Mouse (Mus musculus): ENCODE data around the gene Esrrg.

Esrrg gene

DNA sequence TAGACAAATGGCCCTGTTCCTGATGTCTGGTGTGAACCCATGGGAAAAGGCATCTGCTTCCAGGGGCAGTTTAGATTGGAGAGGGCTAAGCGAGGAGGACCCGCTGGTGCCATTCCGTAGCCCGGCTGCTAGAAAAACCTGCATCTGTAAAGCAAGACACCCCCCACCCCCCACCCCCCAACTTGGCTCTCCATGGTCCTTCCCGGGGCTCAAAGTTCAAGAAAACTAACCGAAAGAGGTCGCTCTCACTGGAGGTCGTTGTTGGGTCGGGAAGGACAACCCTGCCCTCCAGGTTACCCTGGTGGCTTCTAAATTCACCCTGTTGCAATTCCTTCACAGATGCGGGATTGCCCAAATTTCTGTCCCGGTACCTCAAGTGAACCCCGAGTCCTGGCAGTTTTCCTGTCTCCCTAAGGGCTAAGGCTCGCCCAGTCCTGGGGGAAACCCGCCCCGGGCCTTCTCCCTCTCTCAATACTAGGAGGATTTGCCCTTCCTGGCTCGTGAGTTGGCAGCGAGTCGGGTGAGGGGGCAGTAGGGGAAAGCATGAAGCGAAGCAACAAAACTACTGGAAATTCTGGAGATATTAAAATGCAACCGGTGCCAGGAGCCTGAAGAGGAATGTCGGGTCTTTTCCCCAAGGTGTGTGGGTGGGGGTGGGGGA, at the start of gene Esrrg:
Gene Esrrg (plus strand): TSS at position 531 of the 661 bp plus-strand sequence.
- peak; percentile 37 for DNase-seq (ENCODE audit: inconsistent ontology term)

DNA sequence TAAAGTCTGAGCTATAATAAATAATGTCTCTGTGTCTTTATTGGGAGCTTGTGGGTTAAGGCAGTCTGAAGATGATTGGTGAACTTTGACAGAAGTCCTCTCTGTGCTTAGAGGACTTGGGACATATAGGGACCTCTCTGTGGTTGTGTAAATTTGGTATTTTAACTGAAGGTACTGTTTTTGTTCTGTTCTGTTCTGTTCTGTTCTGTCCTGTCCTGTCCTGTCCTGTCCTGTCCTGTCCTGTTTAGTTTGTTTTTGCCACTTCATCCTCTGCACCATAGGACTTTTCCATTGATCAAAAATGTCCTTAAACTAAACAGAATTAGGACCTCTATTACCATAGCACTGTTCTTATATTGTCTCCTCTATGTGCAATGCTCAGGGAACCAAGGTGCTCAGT, 24.6 kb upstream of the Esrrg start:
- DNase-seq (ENCODE audit: inconsistent ontology term), result no peak

DNA sequence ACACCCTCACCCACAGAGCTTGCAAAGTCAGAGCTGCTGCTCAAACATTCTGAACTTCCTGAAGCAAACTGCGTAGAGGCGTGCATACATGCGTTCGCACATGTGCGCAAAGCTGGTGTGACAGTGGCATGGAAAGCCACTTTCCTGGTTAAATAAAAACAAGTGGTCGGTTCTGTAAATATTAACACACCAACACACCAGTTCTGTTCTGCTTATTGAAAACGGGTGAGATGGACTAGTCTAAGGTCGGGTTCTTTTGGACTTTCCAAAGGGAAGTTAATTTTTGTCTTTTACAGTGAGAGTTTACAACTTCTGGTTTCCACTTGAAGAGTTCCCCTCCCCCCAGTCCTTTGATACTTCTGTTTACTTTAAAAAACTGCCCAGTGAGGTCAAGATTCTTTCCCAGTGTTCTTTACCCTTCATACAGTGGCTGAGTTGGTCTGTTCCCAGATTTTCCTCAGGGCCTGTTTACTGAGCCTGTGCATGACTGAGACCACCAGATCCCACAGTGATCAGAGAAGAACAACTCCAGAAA, 22.0 kb upstream of the Esrrg start:
- no peak for DNase-seq (ENCODE audit: inconsistent ontology term)

DNA sequence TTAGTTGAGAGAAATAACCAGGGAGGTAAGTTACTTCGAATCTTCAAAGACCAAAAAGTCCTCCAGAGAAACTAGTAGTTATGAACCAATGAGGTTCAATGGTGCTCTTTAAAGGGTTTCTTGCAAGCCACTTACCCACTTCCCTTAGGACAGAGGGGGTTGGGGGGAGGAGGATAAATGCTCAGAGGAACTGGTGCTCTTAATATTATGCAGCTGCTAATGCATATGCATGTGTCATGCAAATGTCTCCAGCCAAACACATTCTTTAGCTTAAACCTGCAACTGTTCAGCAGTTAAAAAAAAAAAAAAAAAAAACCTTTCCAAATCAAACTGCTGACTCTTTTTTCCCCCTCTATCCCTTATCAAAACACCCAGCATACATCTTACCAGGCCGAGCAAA, 5.6 kb upstream of the Esrrg start:
- DNase-seq (ENCODE audit: inconsistent ontology term), result no peak

DNA sequence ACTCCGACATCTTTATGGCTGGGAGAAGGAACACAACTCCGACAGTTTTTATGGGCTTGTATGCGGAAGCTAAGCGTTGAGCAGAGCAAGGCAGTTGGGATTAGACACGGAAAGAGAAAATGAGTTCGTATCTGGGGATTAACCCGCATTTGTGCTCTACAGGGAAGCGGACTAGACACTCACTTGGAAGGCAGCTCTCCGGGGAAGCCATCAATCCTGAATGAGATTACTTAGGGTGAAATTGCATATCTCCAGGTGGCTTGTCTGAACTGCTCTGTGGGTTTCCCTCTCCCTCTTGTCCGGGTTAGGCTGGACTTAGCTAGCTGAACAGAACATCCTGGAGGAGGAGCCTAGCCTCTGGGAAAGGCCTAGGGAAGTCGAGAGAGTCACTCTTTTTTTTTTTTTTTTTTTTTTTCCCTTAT, 4.5 kb upstream of the Esrrg start:
- no peak for DNase-seq (ENCODE audit: inconsistent ontology term)

DNA sequence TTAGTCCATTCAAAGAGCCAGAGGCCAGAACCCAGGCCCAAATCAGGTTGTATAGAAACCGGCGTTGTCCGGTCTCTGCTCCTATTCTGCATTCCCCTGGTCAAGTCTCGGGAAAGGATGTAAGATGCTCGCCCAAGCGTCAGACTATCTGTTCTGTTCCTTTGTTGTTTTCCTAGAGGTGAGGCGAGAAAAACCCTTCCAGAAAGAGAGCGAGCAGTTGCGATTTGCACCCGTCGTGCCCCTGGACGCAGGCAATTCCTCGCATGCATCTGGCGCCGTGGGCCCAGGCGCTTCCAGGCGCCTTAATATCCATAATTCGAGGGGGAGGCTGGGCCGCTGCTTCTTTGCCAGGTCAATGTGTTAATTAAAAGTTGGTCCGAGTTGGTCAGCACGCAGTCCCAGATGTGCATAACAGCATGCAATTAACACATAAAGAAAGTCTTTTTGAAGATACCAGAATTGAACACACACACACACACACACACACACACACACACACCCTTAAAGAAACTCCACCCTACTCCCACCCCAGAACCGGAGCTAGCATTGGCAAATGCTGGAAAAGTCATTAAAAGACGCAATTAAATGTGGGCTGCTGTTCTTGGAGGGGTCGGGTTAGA, 3.8 kb upstream of the Esrrg start:
- no peak for DNase-seq (ENCODE audit: inconsistent ontology term)

DNA sequence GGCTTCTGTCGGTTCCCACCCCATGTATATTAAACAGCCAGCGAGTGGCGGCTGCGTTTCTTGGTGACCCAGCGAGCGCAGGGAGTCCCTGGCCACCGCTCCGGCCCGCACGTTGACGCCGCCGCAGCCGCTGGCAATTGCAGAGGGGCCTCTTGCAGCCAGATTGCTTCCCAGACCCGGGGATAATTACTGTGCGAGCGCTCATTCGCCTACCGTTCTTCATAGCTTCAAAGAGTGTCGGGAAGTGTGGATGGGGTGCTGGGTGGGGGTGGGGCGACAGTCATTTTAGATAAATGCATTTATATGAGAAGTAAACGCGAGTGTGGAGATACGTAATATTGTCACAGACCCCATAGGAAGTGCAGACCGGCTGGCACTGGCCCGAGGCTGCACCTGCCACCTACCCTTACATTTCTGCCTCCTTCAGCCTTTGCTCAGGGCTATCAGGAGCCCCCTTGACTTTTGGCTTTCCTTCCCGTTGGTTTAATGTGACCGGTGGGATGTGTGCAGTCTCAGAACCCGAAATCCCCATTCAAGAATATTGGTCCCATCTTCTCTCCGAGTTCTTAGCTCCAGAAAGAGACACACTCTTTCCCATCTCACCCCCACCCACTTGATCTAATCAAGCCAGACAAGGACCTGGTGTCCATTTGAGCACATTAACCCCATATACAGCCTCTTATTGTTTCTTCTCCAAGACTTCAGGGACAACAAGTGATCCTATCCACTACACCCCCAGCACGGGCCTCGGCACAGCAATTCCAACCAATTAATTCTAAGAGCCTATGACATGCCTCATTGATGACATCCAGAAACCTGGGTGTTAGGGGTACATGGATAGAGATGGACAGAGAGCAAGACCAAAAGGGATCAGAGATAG, 3.0 kb upstream of the Esrrg start:
- DNase-seq (ENCODE audit: inconsistent ontology term), result no peak

DNA sequence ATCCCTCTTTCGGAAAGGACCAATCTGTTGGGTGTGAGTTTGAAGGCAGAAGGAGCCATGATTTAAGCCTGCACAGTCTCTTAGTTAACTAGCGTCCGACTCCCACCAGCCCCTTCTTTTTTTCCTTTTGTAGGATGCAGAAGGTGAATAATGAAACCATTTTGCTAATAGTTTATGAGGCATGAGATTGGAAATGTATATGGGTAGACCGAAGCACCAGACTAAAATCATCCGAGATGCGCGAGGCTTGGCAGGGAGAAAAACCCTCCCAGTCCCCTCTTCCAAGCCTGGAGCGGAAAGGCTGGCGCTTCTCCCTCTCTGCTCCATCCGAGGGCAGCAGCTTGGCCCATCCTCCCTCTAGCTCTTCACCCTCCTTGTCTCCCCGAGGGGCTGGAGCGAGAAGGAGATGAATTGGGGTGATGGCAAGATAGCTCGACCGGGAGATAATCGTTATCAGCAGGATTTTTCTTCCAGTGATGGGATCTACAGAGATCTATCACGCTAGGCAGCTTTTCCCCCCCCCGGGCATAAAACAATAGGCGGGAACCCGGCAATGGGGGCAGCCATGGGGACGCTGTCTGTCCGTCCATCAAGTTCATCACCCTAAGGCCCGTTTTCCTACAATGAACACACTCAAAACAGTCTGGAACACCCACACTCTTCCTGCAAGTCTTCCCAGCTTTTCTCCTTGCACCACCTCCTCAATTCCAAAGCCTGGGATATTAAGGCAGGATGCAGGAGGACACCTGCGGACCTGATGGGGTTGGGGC, 2.1 kb upstream of the Esrrg start:
- no peak for DNase-seq (ENCODE audit: inconsistent ontology term)

DNA sequence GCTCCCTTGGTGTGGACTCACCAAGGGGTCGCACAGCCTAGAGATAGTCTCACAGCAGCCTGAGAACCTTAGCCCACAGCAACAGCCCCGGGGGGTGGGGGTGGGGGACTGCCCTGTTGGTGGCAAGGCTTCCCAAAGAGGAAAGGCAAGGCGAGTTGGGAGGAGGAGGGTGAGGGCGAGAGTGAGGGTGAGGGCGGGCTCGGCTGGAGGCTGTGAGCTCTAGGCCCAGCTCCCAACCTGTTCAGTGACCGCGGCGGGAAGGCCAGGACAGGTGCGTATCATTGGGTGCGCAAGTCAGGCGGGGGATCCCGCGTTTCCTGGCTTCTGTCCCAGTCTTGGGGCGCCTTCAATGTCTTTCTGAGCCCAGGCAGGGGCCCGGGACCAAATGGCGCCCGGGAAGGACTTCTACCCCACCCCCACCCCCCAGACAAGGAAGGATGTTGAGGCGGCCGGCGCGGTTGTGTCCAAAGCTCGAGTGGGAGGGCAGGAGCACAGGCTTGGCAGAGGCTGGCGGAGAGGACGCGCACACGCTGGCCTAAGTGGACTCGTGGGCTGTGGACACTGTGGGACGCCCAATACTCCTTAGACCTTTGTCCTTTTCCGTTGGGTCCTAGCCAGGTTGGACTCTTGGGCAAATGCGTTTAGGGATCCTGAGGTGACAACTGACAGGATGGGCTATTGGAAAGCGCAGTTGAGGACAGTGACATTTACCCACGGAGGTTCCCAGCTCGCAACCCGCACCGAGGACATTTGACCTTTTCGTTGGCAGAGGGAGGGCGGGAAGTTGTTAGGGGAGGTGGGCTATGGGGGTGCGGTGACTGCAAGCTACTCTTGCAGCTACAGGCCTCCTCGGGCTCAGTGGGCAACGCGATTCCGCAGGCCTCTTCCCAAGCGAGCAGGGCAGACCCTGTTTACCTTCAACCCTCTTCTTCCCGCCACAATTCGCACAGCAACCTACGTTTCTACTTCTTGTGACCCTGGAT, 1.2 kb upstream of the Esrrg start:
- DNase-seq (ENCODE audit: inconsistent ontology term), result no peak

DNA sequence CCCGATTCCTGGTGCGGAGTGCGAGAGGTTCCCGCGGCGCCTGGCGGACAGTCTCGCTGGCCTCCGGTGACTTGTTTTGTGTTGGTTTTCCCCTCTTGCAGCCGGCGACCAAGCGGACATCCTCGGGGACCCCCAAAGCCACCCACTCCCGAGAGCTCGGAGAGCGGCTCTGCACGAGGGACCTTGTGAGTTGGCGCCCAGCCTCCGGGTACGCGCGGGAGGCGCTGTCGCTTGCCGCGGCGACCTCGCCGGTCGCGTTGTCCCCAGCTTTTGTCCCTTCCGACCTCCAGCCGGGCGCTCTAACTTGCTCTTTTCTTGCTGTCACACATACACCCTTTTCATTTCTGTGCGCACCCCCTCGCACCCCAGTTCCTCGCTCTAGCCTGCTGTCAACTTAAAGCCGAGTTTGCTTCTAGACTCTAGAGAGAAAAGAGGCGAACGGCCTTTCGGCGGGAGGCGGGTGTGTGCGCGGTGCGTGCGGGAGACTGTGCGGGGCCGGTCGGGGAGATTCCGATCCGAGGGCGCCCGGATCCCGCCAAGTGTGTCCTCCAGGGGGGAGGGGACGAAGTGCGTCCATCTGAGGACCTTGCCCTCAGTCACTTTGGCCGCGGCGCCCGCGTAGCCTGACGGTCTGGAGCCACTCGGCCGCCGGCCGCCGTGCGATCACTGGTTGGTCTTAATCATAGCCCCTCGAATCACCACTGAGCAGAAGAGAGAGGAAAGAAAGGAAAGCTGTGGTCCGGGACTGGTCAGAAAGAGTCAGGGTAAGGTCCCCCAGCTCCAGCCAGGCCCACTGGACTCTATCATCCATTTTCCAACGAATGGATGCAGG, 646 bp downstream of the Esrrg start:
- peak; percentile 48 for DNase-seq (ENCODE audit: inconsistent ontology term)

DNA sequence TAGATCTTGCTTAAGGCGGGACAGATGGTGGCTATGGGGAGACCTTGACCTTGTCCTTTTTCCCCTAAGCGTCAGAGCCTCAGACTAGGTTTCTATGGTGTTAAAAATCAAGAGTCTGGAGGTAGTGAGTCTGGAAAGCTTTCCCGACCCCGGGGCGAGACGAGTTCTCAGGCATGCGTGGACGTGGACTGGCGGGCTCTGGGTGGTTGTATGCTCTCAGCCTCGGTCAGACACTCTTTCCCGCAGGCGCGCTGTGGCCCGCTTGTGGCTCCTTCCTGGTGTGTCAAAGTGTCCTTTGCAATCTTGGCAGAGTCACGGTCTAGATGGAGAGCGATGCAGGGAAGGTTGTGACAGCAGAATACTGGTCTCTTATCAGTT, 1.3 kb downstream of the Esrrg start:
- DNase-seq (ENCODE audit: inconsistent ontology term), result no peak

DNA sequence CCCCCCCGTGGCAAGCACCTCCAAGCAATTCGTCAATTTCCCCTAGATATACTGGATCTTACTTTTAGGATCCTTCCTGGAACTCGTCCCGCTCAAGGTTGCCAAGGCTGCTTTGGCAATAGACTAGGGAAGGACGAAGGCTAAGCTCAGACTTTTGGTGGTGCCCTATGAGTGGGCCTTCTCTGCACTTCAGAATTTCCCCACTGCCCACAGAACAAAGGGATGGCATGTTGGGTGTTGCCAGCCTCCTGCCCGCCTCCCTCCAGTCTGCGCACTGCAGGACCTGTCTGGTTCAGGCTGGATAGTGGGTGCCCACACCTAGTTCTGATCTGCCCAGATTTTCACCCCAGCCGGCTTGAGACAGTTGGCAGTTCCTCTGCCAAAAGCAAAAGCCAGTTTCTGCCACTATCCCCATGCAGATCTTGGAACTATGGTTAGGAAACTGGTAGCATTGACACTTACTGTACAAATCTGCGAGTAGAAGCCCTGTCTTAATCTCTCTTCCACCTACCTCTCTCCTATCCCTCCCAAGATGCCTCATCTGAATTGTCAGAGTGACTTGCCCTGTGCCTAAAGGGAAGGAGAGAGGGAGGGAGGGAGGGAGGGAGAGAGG, 1.9 kb downstream of the Esrrg start:
- no peak for DNase-seq (ENCODE audit: inconsistent ontology term)

DNA sequence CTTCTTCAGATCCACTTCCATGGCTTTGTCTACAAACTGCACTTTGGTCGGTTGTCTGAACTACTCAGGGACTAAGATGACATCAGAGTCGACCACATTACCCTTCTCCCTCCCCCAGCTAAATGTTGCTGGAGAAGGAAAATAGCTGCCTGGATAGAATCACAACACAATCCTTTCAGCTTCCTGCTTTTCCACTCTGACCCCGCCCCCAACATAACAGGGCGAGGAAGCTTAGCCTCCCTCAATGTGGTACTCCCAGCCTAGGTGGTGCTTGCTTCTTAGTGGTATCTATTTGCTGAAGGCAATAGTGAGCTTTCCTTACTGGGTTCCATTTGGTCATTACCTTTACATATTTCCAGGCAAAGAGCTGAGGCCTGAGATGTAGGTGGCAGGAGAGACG, 3.3 kb downstream of the Esrrg start:
- no peak for DNase-seq (ENCODE audit: inconsistent ontology term)

DNA sequence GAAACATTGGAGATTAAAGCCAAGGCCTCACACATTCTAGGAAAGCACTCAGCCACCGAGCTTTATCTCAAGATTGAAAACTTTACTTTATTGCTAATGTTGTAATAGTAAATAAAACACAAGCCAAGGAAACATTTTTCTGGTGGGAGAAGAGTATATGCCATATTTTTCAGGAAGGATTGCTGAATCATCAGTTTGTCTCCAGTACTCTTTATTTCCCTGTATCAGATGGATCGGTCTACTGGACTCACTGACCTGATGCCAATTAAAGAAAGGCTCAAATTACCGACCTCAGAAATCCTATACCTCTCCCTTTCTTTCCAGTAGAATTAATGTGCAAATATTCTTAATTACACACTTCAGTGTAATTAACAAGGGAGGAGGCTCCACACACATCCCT, 4.7 kb downstream of the Esrrg start:
- no peak for DNase-seq (ENCODE audit: inconsistent ontology term)

DNA sequence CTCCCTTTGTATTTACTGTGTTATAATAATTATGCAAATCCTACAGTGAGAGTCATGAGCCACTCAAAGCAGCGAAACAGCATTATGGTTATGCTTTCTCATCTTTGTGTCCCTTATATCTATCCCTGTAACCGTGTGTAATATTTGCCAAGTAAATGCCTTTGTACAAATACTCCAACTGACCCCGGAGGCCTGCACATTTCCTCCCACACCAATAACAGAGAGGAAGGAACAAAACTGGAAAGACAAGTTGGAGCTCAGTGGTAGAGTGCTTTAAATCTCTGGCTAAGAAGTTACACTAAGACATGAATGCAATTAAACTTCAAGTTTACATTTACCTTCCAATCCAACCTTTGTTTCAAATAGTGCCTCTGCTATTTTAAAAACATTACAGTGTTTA, 15.4 kb downstream of the Esrrg start:
- no peak for DNase-seq (ENCODE audit: inconsistent ontology term)

DNA sequence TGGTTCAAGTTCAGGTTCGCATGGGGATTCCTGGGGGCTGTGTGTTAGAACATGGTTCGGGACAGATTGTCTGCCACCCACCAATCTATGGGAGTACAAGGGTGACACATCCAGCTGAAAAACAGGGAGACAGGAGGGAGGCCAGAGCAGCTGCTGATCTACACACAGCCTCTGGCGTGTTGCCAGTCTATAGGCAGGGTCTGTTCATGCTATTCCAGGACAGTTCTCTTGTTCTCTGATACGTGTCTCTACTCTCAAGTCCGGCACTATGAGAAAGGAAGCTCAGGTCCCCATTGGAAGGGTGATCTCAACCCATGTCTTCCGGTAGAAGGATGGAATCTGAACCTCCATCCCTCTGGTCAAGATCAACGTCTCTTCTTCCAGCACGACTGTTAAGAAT, 21.8 kb downstream of the Esrrg start:
- DNase-seq (ENCODE audit: inconsistent ontology term), result no peak

DNA sequence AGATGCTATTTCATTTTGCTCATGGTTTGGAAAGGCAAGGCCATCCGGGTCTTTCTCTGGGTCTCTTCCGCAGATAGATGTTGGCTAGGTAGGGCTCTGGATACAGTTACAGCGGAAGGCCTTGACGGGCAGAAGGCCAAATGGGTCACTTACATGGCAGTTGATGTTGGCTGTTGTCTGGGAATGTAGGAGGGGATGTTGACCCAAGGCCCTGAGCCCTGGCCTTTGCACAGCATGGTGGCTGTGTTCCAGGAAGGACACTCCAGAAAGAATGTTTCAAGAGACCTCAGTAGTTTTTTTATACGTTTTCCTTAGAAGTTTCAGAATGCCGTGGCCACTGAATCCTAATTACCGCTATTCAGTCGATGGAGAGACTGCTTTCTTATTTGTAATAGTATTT, 22.9 kb downstream of the Esrrg start:
- DNase-seq (ENCODE audit: inconsistent ontology term), result no peak

DNA sequence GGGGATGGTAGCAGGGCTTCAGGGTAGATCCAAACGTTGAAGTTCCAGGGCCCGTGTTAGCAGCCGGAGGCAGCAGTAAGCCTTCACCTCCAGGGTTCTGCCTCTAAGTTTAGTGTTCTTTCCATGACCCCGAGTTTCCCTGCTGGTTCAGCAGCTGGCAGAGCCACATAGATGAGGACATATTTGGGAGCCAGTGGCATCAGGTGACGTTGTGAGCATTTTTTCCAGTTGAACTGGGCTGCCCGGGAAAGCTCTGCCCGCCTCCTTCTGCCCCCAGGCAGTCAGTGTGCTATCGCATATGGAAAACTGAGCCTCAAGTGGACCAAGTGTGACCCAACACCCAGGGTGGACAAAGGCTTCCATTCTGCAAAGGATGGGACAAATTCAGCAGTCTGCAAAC, 36.7 kb downstream of the Esrrg start:
- no peak for DNase-seq (ENCODE audit: inconsistent ontology term)

DNA sequence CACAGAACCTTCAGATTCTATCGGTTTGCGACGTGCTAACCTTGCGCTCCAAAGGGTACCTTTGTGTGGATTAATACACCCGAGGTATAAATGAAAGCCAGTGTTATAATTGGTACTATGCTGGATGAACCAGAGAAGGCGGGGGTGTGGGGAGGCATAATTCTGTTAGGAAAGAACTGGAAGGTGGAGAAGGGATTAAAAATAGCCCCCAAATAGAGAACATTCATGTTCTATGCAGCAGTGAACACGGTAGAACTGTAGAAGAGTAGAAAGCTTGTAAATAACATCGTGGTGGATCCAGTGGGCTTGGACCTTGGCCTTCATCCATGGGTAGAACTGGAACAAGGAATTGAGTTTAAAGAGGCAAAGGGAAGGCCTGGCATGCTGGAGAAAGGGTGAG, 40.0 kb downstream of the Esrrg start:
- no peak for DNase-seq (ENCODE audit: inconsistent ontology term)

All from Muller cell, postnatal 12 days (primary cell).